Comparison of ENCODE assay signal across 8 mouse cellular contexts in genomic region chr13:99641386-99642165, GRCm38 (mm10).
DNase-seq lines count a peak whose midpoint lies in the region; ATAC-seq and TF ChIP-seq lines count a peak whose summit lies in the region.
"Had no signal": no experiment of that assay in that cellular context is flagged by ENCODE, and none has a peak within 500 bp of the region (broad histone marks: within the 10 kb centered on the region; RNA-seq: fewer than 3 reads in every experiment).

No protein-coding gene starts in this region.

- H3K4me3 ChIP-seq in gastrocnemius, adult 2 months: peak overlapping the region; percentile 48
- no peak overlapping the region for H3K4me3 ChIP-seq in kidney, adult 2 months (ENCODE audit: insufficient read depth, low read depth, low read length)
- H3K4me3 ChIP-seq: midbrain, embryonic 12.5 days had no signal

- H3K27me3 ChIP-seq in kidney, adult 2 months (replicated peaks; ENCODE audit: control insufficient read depth, insufficient read depth, low read length): no peaks in the 10 kb centered on the region
- H3K27me3 ChIP-seq: midbrain, embryonic 12.5 days had no signal

- TF ChIP-seq POLR2A in kidney, adult 2 months (IDR thresholded peaks at IDR 0.05; ENCODE audit: low read depth, low read length): no peak

- TF ChIP-seq CTCF in gastrocnemius, adult 2 months (IDR thresholded peaks at IDR 0.05): no peak
- TF ChIP-seq CTCF in kidney, adult 2 months (conservative IDR thresholded peaks at IDR 0.05; ENCODE audit: insufficient read depth, insufficient read length, low read depth, low read length): no peak

- H3K36me3 ChIP-seq in kidney, adult 2 months (ENCODE audit: control insufficient read depth, insufficient read depth, low read length): no peaks in the 10 kb centered on the region
- H3K36me3 ChIP-seq: midbrain, embryonic 12.5 days had no signal

- intact Hi-C loops in gastrocnemius, adult 2 months (cut with DNase I): no loop called here
- intact Hi-C loops in left cerebral cortex, postnatal 36 days (cut with DNase I): no loop called here

- 78% methylated on average over 22 of the region's 22 CpGs for WGBS in kidney, adult 2 months

- no peak for ATAC-seq in megakaryocyte progenitor cell, adult 5-6 weeks (replicated peaks; ENCODE audit: poor library complexity)

- DNase-seq in brain, adult 2 months (ENCODE audit: low read depth, low spot score): peak; percentile 93
- peak; percentile 90 for DNase-seq in cerebellum, adult 11-12 months
- DNase-seq in gastrocnemius, adult 2 months: peak; percentile 33
- DNase-seq in left cerebral cortex, postnatal 36 days (ENCODE audit: low spot score in 2 of 2): peak; percentile 32 to 43
- no peak for DNase-seq in kidney, adult 2 months
- no peak for DNase-seq in urinary bladder, postnatal 36 days (ENCODE audit: low spot score in 2 of 2)

- H3K27ac ChIP-seq in gastrocnemius, adult 2 months: 0 out of 2 replicates have a peak overlapping the region, but pooled peaks have one; percentile 28
- H3K27ac ChIP-seq in kidney, adult 2 months (ENCODE audit: insufficient read depth, low read depth, low read length): no peak overlapping the region
- H3K27ac ChIP-seq: midbrain, embryonic 12.5 days had no signal

- no peaks in the 10 kb centered on the region for H3K4me1 ChIP-seq in kidney, adult 2 months (ENCODE audit: control insufficient read depth, insufficient read depth, low read length)

Comparison
In these comparisons a context has a peak if more than half of its experiments do, and no peak if none do; other contexts are left out.
1. DNase-seq: peak in brain, adult 2 months (single experiment), cerebellum, adult 11-12 months (single experiment), gastrocnemius, adult 2 months (single experiment) and left cerebral cortex, postnatal 36 days (2 of 2); none in kidney, adult 2 months (single experiment) and urinary bladder, postnatal 36 days (0 of 2).